Mouse (Mus musculus) MEL (cell line): ENCODE measurements around the gene Med17.

Experiments
- CTCF ChIP-seq, 3 experiments: IDR thresholded peaks in 2 of 3; conservative IDR thresholded peaks in 1 of 3; 2 replicates each; pipeline ENCODE4 v1.5.1; 2011 to 2012; ENCODE audit warnings: low read length in 3 of 3, low read depth in 2 of 3, mild to moderate bottlenecking in 2 of 3, improper control_type of control experiment in 1 of 3, inconsistent platforms in 1 of 3, mixed read lengths in 1 of 3, moderate library complexity in 1 of 3; ENCODE audit not compliant: control insufficient read depth in 1 of 3, insufficient read depth in 1 of 3, poor library complexity in 1 of 3, severe bottlenecking in 1 of 3
- EP300 ChIP-seq, 2 experiments: IDR thresholded peaks; 2 replicates each; pipeline ENCODE4 v1.6.1; 2011; ENCODE audit warnings: improper control_type of control experiment in 2 of 2, low read length in 2 of 2, low read depth in 1 of 2, mild to moderate bottlenecking in 1 of 2
- KAT2A ChIP-seq: conservative IDR thresholded peaks from 2 replicates; pipeline ENCODE4 v1.6.1; 2012; ENCODE audit warnings: low read depth, low read length, improper control_type of control experiment, inconsistent platforms
- MEF2A ChIP-seq: IDR thresholded peaks from 2 replicates; pipeline ENCODE4 v1.6.1; 2014; ENCODE audit warnings: low read depth, mild to moderate bottlenecking, inconsistent platforms, low read length, improper control_type of control experiment; ENCODE audit not compliant: poor library complexity, insufficient replicate concordance, severe bottlenecking; ENCODE audit errors: extremely low read depth
- MXI1 ChIP-seq: IDR thresholded peaks from 2 replicates; pipeline ENCODE4 v1.6.1; 2011; ENCODE audit warnings: mild to moderate bottlenecking, low read depth, low read length, improper control_type of control experiment
- MYC ChIP-seq: IDR thresholded peaks from 2 replicates; pipeline ENCODE4 v1.6.1; 2011; ENCODE audit warnings: low read depth, mild to moderate bottlenecking, low read length, improper control_type of control experiment, moderate library complexity
- POLR2A ChIP-seq, 2 experiments: IDR thresholded peaks; 2 replicates each; pipeline ENCODE4 v1.6.1; 2011 to 2012; ENCODE audit warnings: low read length in 2 of 2, mild to moderate bottlenecking in 2 of 2, control low read depth in 1 of 2, improper control_type of control experiment in 1 of 2, low read depth in 1 of 2, moderate library complexity in 1 of 2; ENCODE audit not compliant: control insufficient read depth in 1 of 2, insufficient read depth in 1 of 2, poor library complexity in 1 of 2
- POLR2AphosphoS5 ChIP-seq: IDR thresholded peaks from 2 replicates; pipeline ENCODE4 v1.6.1; 2012; ENCODE audit warnings: low read depth, borderline replicate concordance, mild to moderate bottlenecking, inconsistent platforms, low read length, moderate library complexity, mixed read lengths
- SIN3A ChIP-seq: IDR thresholded peaks from 2 replicates; pipeline ENCODE4 v1.6.1; 2012; ENCODE audit warnings: low read length, improper control_type of control experiment, inconsistent platforms
- TAL1 ChIP-seq: IDR thresholded peaks from 2 replicates; pipeline ENCODE4 v1.6.1; 2012; ENCODE audit warnings: mild to moderate bottlenecking, inconsistent platforms, low read length, moderate library complexity, mixed read lengths

DNA sequence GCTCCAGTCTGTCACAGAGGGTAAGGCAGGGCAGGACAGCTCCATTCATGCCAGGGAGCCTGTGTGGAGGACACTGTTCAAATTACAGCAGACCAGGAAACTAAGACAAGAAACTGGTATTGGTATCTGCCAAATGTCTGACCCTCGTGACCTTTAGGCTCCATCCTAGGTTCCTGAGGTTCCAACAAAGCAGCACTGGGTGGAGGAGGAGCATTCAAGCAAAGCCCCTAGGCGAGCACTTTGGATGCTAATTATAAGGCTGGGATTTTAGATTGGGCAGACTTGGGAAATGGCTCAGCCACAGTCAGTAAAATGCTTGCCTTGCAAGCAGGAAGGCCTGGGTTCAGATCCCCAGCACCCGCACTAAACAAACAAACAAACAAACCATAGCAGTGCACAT, 43.7 kb downstream of the Med17 start:
- TF ChIP-seq CTCF (IDR thresholded peaks at IDR 0.05 in 2 of 3, conservative IDR thresholded peaks at IDR 0.05 in 1 of 3; ENCODE audit: control insufficient read depth in 1 of 3, insufficient read depth in 1 of 3, low read depth in 2 of 3, low read length in 3 of 3, poor library complexity in 1 of 3, severe bottlenecking in 1 of 3): no peak
- no peak for TF ChIP-seq TAL1
- TF ChIP-seq POLR2AphosphoS5: no peak
- TF ChIP-seq MYC: no peak
- TF ChIP-seq SIN3A: no peak
- TF ChIP-seq MEF2A: no peak
- no peak for TF ChIP-seq KAT2A
- no peak for TF ChIP-seq EP300 (IDR thresholded peaks at IDR 0.05; ENCODE audit: low read depth in 1 of 2, low read length in 2 of 2)
- TF ChIP-seq POLR2A (IDR thresholded peaks at IDR 0.05; ENCODE audit: control insufficient read depth in 1 of 2, insufficient read depth in 1 of 2, low read depth in 1 of 2, low read length in 2 of 2, poor library complexity in 1 of 2): no peak
- TF ChIP-seq MXI1: no peak
